Mouse (Mus musculus): ENCODE measurements around the gene Tbcb. TPM values are rescaled to one million over a fixed set of nuclear protein-coding genes. Genes with fewer than 3 reads are reported as not detected.
"Not testable (repeated sequence)": the region's sequence is repeated elsewhere in the genome, so short reads cannot be mapped to it uniquely, and the experiment has no call there.

Gene Tbcb
- total RNA-seq, 2 experiments from 2014 or later: 157 to 171 TPM

DNA sequence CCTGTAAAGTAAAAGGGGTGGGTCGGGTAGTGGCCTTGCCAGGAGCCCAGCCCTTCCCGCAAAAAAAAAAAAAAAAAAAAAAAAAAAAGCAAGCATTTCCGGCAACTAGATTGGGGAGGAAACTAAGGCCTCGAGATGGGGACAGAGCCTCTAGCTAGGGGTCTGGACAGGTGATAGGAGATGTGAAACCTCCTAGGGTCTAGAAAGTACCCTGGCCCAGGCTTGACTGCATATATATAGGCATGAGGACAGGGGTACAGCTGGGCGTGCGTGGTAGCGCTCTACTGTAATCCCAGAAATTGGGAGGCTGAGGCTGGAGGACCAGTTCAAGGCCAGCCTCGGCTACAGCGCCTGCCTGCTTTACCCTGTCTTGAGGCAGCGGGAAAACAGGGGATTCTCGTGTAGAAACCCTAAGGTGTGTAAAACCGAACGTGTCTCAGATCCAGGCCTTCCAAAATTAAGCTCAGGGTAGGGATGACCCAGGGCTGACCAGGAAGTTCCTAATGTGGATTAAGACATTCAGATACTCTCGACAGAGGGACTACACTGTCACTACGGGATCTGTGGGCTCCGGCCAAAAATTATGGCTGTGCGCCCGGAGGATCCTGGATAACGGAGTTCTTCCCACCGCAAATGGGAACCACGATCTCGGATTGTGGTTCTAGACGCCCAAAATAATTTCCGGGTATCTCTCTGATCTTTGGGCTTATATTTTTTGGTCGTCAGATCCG, 37.8 kb downstream of the Tbcb start:
- DNase-seq (ENCODE audit: low spot score in 2 of 2): peak; percentile 63 to 70

DNA sequence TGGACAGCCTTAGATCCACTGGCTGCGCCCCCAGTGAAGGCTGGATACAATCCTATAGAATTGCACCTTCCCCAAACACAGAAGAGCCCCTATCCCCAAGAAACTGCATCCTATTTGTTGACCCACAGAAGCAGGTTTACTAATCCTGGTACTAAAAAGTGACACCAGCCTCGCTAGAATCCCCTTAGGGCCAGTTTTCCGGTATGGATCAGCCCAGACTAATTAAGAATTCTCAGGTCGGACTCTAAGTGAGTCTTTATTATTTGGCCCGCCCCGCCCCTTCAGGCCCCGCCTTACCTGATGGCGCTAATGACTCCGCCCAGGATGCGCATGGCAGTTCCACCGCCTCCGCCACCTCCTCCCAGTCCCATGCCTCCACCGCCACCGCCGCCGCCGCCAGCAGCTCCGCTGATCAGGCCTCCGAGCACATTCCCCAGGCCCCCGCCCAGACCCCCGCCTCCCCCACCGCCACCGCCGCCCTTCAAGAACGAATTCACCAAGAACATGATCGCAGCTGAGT, 38.4 kb downstream of the Tbcb start:
- DNase-seq (ENCODE audit: low spot score in 2 of 2): peak; percentile 64 to 77

DNA sequence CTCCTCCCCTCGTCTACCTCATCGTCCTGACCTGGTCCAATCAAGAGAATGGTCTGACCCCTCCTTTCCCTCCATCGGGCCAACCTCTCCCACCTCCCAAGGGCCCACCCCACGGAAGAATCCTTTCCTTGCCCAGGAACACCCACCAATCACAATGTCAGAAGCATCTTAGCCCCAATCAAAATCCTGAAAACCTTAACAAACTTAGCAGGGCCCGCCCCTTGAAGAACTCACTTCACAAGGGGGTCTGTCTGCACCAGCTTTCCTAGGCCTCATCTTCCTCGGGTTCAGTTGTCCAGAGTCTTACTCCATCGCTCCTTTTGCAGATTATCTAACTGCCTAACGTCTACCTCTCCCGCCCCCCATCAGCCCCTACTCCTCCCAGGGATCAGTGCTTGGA, 39.1 kb downstream of the Tbcb start:
- no peak for DNase-seq (ENCODE audit: low spot score in 2 of 2)

DNA sequence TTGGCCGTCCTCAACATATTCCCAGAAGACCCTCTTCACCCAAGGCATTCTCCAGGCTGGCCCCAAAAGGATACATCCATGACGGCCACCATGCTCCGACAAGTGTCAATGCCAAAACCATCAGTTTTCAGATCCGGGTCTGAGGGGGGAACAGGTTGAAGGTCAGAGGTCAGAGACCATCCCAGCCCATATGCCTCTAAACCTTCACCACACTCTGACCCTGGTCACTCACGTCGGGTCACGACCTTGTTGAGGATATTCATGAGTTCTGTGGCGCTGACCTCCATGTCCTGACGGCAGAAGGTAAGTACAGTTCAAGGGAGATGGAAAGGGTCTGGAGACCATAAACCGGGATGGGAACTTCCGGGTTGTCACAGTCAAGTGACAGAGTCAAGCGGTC, 40.0 kb downstream of the Tbcb start:
- no peak for DNase-seq (ENCODE audit: low spot score in 2 of 2)

DNA sequence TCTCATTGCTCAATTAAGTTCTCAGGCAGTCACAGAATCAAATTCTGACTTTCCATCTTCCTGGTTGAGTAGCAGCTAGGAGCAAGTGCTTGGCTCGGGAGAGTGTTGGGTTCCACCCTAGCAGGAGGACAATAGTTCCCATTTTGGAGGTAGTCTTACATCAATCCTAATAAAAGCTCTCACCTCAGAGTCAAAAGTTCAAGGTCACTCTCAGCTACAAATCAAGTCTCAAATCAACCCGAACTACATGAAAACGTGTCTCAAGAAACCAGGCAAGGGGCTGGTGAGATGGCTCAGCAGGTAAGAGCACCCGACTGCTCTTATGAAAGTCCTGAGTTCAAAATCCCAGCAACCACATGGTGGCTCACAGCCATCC, 43.0 kb downstream of the Tbcb start:
- no peak for DNase-seq (ENCODE audit: low spot score in 2 of 2)

DNA sequence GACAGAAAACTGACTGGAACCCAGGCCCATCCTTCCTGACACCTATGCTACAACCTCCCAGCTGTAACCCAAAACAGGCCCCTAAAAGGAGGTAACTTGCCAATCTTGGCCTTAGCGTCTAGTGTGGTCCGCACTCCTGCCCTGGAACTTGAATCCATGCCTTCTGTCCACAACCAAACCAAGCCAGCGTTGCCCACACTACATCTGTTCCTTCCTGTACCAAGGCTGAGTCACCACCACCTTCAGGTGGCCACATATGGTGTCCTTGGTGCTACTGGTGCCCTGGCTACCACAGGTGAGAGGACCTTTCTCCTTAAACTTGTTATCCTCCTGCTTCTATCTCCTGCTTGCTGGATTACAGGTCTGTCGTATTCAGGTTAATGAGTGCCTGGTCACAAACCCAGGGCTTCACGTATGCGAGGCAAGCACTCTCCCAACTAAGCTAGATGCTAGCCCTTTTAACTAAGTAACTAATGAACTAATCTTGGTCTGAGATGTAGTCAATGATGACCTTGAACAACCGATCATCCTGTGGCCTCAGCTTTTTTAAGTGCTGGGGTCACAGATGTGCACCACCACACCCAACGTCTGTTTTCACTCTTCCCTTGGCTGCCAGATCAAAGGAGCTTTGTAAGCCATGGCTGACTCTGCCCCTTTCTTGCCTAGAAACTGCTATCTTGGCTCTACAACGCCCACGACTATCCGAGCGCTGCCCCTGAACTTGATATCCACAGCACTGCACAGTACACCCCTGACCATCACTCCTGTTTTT, 43.5 kb downstream of the Tbcb start:
- DNase-seq (ENCODE audit: low spot score in 2 of 2): no peak

DNA sequence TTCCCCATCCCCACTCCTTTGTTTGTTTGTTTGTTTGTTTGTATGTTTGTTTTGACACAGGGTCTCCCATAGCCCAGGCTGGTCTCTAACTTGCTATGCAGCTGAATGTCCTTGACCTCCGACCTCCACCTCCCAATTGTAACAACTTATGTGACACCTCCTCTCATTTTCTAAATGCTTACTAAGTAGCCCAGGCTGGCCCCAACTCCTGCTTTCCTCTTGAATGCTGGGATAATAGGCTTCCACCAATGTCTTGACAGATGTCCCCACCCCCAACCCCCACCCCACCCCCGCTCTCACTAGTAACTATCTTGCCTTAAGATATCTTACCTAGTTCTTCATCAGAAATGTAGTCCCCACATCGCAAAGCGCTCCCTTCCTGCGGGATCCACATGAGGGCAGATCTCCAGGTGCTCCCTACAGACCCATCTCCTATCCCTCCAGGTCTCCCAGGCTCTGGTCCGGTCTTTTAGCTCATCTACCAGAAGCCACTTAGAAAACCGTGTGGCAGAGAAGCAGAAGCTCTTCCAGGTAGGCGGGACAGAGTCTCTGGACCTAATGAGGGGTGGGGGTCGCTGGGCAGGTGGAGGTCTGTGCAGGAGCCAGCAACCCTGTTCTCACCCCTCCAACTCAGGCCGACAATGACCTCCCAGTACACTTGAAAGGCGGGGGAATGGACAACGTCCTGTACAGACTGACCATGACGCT, 47.3 kb downstream of the Tbcb start:
- no peak for DNase-seq (ENCODE audit: low spot score in 2 of 2)

DNA sequence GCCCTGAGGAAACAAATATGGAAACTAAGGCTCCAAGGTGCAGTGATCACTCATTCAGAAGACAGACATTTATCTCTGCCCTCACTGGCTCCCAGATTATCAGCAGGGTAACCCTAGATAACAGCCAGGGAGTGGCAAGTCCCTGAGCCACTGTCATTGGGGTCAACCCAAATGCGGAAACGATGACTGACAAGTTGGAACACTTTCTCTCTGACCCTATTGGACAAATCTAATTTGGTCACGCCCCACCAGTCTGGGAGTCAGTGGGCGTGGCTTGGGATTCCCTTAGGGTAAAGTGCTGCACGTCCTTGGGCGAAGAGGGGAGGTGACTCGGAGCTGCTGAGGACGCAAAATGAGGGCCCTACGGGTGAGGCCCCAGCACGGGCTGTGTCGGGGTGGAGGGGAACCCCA, 48.2 kb downstream of the Tbcb start, which contains the start of gene Cox7a1:
Gene Cox7a1 (plus strand): TSS at position 266 of the 411 bp plus-strand sequence.
- DNase-seq (ENCODE audit: low spot score in 2 of 2): peak; percentile 50 to 66

DNA sequence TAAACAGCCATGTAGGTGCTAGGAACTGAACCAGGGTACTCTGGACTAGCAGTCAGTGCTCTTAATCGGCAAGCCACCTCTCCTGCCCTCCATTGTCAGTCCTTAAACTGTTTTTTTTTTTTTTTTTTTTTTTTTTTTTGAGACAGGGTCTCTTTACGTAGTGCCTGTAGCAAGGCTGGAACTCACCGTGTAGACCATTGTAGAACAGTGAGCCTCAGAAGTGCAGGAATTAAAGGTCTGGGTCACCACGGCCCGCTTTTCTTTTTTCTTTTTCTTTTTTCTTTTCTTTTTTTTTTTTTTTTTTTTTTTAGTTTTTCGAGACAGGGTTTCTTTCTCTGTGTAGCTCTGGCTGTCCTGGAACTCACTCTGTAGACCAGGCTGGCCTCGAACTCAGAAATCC, 48.9 kb downstream of the Tbcb start:
- not testable (repeated sequence) for DNase-seq (ENCODE audit: low spot score in 2 of 2)

DNA sequence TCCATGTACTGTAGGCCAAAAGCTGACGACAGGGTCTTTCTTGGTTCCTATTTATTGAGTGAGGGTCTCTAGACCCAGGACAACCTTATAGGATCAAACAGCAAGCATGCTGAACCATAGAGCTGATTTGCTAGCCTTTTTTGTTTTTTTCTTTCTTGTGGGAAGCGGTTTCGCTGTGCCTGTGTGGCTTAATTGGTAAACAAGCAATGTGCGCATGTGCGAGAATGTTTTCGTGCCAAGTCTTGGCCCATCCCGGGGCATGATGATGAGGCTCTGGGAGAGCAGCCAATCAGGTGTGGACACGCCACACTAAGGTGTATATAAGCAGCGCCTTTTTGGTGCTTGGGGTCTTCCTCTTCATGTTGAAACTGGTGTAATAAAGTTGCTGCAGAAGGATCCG, 50.1 kb downstream of the Tbcb start:
- DNase-seq (ENCODE audit: low spot score in 2 of 2): not testable (repeated sequence)

DNA sequence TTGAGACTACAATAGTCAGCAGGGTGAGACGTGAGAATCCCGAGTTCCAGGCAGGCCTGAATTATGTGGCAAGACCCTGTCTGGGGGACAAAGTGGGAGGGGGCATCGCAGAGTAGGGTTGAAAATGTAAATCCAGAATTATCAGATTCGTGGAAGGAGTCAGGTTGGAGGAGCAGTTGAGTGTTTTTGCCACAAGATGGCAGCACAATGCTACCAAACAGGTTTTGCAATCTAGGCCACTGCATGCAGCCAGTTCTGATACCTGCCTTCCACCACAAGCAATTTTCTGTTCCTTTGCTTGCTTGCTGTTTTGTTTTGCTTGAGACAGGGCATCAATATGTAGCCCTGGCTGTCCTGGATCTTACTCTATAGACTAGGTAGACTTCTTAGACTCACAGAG, 50.8 kb downstream of the Tbcb start:
- DNase-seq (ENCODE audit: low spot score in 2 of 2): peak; percentile 83

DNA sequence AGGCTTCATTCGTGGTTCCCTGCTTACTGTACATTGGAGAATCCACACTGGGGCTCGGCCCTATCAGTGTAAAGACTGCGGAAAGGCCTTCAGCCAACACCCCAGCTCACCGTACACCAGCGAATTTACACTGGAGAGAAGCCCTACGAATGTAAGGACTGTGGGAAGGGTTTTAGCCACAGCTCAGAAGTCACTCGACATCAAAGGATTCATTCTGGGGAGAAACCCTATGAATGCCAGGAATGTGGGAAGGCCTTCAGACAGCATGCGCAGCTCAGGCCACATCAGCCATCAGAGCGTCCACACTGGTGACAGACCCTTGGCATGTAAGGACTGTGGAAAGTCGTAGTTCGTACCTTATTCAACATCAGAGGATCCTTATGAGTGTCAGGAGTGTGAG, 53.8 kb downstream of the Tbcb start:
- no peak for DNase-seq (ENCODE audit: low spot score in 2 of 2)

DNA sequence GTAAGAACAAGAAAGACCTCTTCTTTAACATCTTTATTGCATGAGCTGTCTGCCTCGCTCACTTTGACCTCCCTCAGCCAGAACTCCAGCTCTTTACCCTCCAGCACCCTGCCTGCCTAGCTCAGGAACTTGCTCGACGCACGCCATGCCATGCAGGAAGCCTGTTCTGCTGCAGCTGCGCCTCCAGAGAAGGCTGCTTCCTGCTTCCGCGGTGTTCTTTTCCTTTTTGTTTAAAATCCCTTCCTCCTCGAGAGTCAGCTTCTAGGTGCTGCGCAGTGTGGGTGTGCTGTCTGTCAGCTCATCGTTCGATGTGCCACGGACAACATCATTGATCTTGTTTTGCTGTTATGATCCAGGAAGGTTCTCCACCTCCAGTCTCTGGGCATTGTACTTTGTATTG, 55.6 kb downstream of the Tbcb start:
- DNase-seq (ENCODE audit: low spot score in 2 of 2): no peak

Other genes with a start within 250 kb of the Tbcb start
- gene Zfp568, start 248.3 kb downstream of the Tbcb start, total RNA-seq (2021): 1 to 10 TPM; 4.7 to 5.9 TPM
- gene Zfp14, start 180.9 kb downstream of the Tbcb start, total RNA-seq (2021): 1 to 10 TPM; 8.5 to 8.7 TPM
- 1 to 10 TPM; 3.2 to 4.1 TPM for gene Zfp82, start 159.4 kb downstream of the Tbcb start, total RNA-seq (2021)
- gene Gm26920, start 141.9 kb downstream of the Tbcb start, total RNA-seq (2021): 1 to 10 TPM in 1 of 2 experiments, not detected in 1; 2.2 TPM
- gene Zfp566, start 141.7 kb downstream of the Tbcb start, total RNA-seq (2021): 10 to 100 TPM; 10.3 to 13.1 TPM
- 10 to 100 TPM; 54.7 to 62.8 TPM for gene Zfp260, start 137.5 kb downstream of the Tbcb start, total RNA-seq (2021)
- 10 to 100 TPM; 28.0 to 32.8 TPM for gene Zfp382, start 110.3 kb downstream of the Tbcb start, total RNA-seq (2021)
- 10 to 100 TPM; 52.7 to 56.3 TPM for gene Zfp146, start 62.5 kb downstream of the Tbcb start, total RNA-seq (2021)
- 1 to 10 TPM; 5.3 to 5.6 TPM for gene Cox7a1, start 48.1 kb downstream of the Tbcb start, total RNA-seq (2021)
- gene Capns1, start 33.5 kb downstream of the Tbcb start, total RNA-seq (2021): 100 to 1,000 TPM; 215 to 229 TPM
- 10 to 100 TPM; 57.5 to 71.1 TPM for gene Polr2i, start 324 bp downstream of the Tbcb start, total RNA-seq (2021)
- not detected for gene Ovol3, start 3.5 kb upstream of the Tbcb start, total RNA-seq (2021)
- gene Thap8, start 47.8 kb upstream of the Tbcb start, total RNA-seq (2021): under 1 TPM in 1 of 2 experiments, not detected in 1; 0.27 TPM
- gene Wdr62, start 48.1 kb upstream of the Tbcb start, total RNA-seq (2021): 1 to 10 TPM; 2.5 to 4.5 TPM
- gene Clip3, start 59.5 kb upstream of the Tbcb start, total RNA-seq (2021): 100 to 1,000 TPM; 572 to 600 TPM
- gene Alkbh6, start 76.4 kb upstream of the Tbcb start, total RNA-seq (2021): 10 to 100 TPM; 41.6 to 45.5 TPM
- gene Syne4, start 82.5 kb upstream of the Tbcb start, total RNA-seq (2021): 1 to 10 TPM; 3.2 to 6.4 TPM
- under 1 TPM; 0.48 to 0.69 TPM for gene E130208F15Rik, start 89.5 kb upstream of the Tbcb start, total RNA-seq (2021)
- 1 to 10 TPM; 7.8 to 9.4 TPM for gene Sdhaf1, start 91.6 kb upstream of the Tbcb start, total RNA-seq (2021)
- 10 to 100 TPM; 42.8 to 43.6 TPM for gene Lrfn3, start 130.5 kb upstream of the Tbcb start, total RNA-seq (2021)
- 10 to 100 TPM; 21.9 to 24.0 TPM for gene Tyrobp, start 181.5 kb upstream of the Tbcb start, total RNA-seq (2021)
- 1 to 10 TPM in 1 of 2 experiments, under 1 TPM in 1; 0.91 to 1.8 TPM for gene Hcst, start 187.6 kb upstream of the Tbcb start, total RNA-seq (2021)
- 1 to 10 TPM; 2.2 to 3.0 TPM for gene Nfkbid, start 189.5 kb upstream of the Tbcb start, total RNA-seq (2021)
- 100 to 1,000 TPM; 831 to 849 TPM for gene Aplp1, start 213.3 kb upstream of the Tbcb start, total RNA-seq (2021)
- gene Kirrel2, start 225.4 kb upstream of the Tbcb start, total RNA-seq (2021): 1 to 10 TPM; 3.9 to 5.3 TPM
- gene Nphs1, start 226.0 kb upstream of the Tbcb start, total RNA-seq (2021): under 1 TPM; 0.55 to 0.62 TPM